In genomic region chr2:154423548-154423947, GRCm38 (mm10) we compare ENCODE assay signal across 29 mouse cellular contexts. TPM values are rescaled to one million over a fixed set of nuclear protein-coding genes. Genes with fewer than 3 reads are reported as not detected.
"Had no signal": no experiment of that assay in that cellular context is flagged by ENCODE, and none has a peak within 500 bp of the region (broad histone marks: within the 10 kb centered on the region; RNA-seq: fewer than 3 reads in every experiment).

No protein-coding gene starts in this region.

- H3K4me3 ChIP-seq: heart, adult 2 months; heart, embryonic 10.5 days; heart, embryonic 12.5 days; hindbrain, embryonic 10.5 days; hindbrain, embryonic 12.5 days; intestine, embryonic 15.5 days; layer of hippocampus, adult 2 months; left cerebral cortex, adult 2 months; limb, embryonic 10.5 days; limb, embryonic 12.5 days; liver, embryonic 13.5 days; liver, embryonic 15.5 days had no signal

- H3K9ac ChIP-seq: heart, embryonic 12.5 days; hindbrain, embryonic 12.5 days; hindbrain, embryonic 14.5 days; intestine, embryonic 15.5 days; limb, embryonic 12.5 days; liver, embryonic 13.5 days; liver, embryonic 15.5 days; liver, postnatal 0 days had no signal

- H3K36me3 ChIP-seq: heart, embryonic 10.5 days; heart, embryonic 12.5 days; hindbrain, embryonic 10.5 days; hindbrain, embryonic 12.5 days; intestine, embryonic 15.5 days; limb, embryonic 10.5 days; limb, embryonic 12.5 days; liver, embryonic 13.5 days; liver, embryonic 15.5 days had no signal

- H3K27ac ChIP-seq: heart, adult 2 months; heart, embryonic 10.5 days; hindbrain, embryonic 12.5 days; hindbrain, embryonic 14.5 days; intestine, embryonic 15.5 days; layer of hippocampus, adult 2 months; left cerebral cortex, adult 2 months; limb, embryonic 10.5 days; limb, embryonic 12.5 days; liver, embryonic 13.5 days; liver, embryonic 15.5 days had no signal

- H3K4me2 ChIP-seq: heart, embryonic 12.5 days; hindbrain, embryonic 12.5 days; hindbrain, embryonic 14.5 days; intestine, embryonic 15.5 days; limb, embryonic 12.5 days; liver, embryonic 11.5 days; liver, embryonic 13.5 days; liver, embryonic 15.5 days had no signal

- DNase-seq: gastrocnemius, postnatal 14 days; gastrocnemius, postnatal 36 days; heart, adult 11 months; heart, adult 2 months; heart, postnatal 10 days; heart, postnatal 4 days; kidney, adult 18-20 months; kidney, adult 8-10 months; kidney, postnatal 10 days; kidney, postnatal 25 days; kidney, postnatal 4 days; liver; liver, embryonic 13.5 days; liver, postnatal 0 days had no signal

- ATAC-seq: hindbrain, embryonic 16.5 days; inflammation-experienced regulatory T-cells, adult 6 months; intestine, embryonic 15.5 days; intestine, postnatal 0 days; liver, postnatal 0 days had no signal

- H3K27me3 ChIP-seq: hindbrain, embryonic 12.5 days; intestine, embryonic 15.5 days had no signal

- H3K9me3 ChIP-seq: heart, embryonic 10.5 days; hindbrain, embryonic 10.5 days; hindbrain, embryonic 12.5 days; intestine, embryonic 15.5 days; limb, embryonic 10.5 days; liver, embryonic 13.5 days; liver, embryonic 15.5 days had no signal

RNA-seq across cellular contexts. Expression of gene Snta1, which starts 15.6 kb away (rescaled TPM):
- polyA plus RNA-seq: inflammation-experienced regulatory T-cells, adult 6 months had no signal
